In the genomic region with DNA sequence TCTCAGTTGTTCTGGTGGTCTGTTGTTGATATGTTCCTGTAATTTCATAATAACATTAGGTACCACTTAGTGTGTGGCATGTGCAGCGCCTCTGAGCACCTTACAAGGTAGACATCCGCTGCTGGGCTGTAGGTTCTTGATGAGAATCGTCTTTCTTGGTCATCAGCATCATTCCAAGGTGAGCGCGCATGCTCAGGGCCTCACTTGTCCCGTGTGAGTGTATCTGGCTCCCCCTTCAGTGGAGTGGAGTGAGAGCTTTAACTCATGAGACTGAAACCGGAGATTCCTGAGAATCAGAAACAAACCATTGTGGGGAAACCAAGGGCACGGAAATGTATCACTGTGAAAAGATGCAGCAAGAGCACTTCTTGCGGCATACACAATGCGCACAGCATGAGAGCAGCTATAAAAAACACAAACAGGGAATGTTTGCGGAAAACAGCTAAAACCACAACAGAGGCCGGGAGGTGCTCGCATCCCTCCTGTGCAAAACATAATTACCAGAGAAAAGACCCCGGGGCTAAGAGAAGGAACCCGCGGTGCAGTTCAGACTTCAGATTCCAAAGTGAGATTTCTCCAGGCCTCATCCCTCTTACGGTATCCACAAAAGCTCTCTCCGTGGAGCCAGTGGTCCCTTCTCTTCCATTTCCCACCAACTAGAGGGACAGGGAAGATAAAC, we compare ENCODE assay signal across 9 mouse cellular contexts. TPM values are rescaled to one million over a fixed set of nuclear protein-coding genes. Genes with fewer than 3 reads are reported as not detected.
DNase-seq lines count a peak whose midpoint lies in the region; ATAC-seq and TF ChIP-seq lines count a peak whose summit lies in the region.
"Had no signal": no experiment of that assay in that cellular context is flagged by ENCODE, and none has a peak within 500 bp of the region (broad histone marks: within the 10 kb centered on the region; RNA-seq: fewer than 3 reads in every experiment).

No protein-coding gene starts in this region.

- 8% methylated on average over 18 of the region's 18 CpGs for WGBS in embryonic facial prominence, embryonic 15.5 days
- 33% methylated on average over 18 of the region's 18 CpGs for WGBS in intestine, embryonic 15.5 days
- 18% methylated on average over 18 of the region's 18 CpGs for WGBS in limb, embryonic 13.5 days
- 41% methylated on average over 18 of the region's 18 CpGs for WGBS in stomach, postnatal 0 days

- H3K4me3 ChIP-seq in gastrocnemius, adult 2 months, result no peak overlapping the region
- peak overlapping the region; percentile 22 for H3K4me3 ChIP-seq in embryonic facial prominence, embryonic 15.5 days (replicated peaks)
- H3K4me3 ChIP-seq in intestine, embryonic 15.5 days (replicated peaks), result no peak overlapping the region
- H3K4me3 ChIP-seq in limb, embryonic 13.5 days, result peak overlapping the region; percentile 28
- no peak overlapping the region for H3K4me3 ChIP-seq in stomach, postnatal 0 days (ENCODE audit: low read depth, low read length)

- no peak overlapping the region for H3K9ac ChIP-seq in embryonic facial prominence, embryonic 15.5 days
- no peak overlapping the region for H3K9ac ChIP-seq in intestine, embryonic 15.5 days
- H3K9ac ChIP-seq in limb, embryonic 13.5 days, result no peak overlapping the region
- H3K9ac ChIP-seq in stomach, postnatal 0 days (ENCODE audit: low read length), result no peak overlapping the region

- TF ChIP-seq EP300 in stomach, postnatal 0 days (optimal IDR thresholded peaks at IDR 0.05), result no peak

- peak overlapping the region; percentile 49 for H3K4me2 ChIP-seq in embryonic facial prominence, embryonic 15.5 days (replicated peaks)
- peak overlapping the region; percentile 29 for H3K4me2 ChIP-seq in intestine, embryonic 15.5 days (replicated peaks)
- H3K4me2 ChIP-seq in limb, embryonic 13.5 days (replicated peaks), result peak overlapping the region; percentile 51
- H3K4me2 ChIP-seq in stomach, postnatal 0 days (replicated peaks; ENCODE audit: low read depth), result peak overlapping the region; percentile 14; the same call in 1 of the 2 replicates

- peak; percentile 32 for TF ChIP-seq CTCF in gastrocnemius, adult 2 months (IDR thresholded peaks at IDR 0.05)
- TF ChIP-seq CTCF in stomach, postnatal 0 days (IDR thresholded peaks at IDR 0.05; ENCODE audit: low read depth), result peak; percentile 66

- H3K27ac ChIP-seq in gastrocnemius, adult 2 months, result no peak overlapping the region; the same call in none of the 2 replicates
- H3K27ac ChIP-seq in embryonic facial prominence, embryonic 15.5 days (replicated peaks), result no peak overlapping the region
- H3K27ac ChIP-seq in intestine, embryonic 15.5 days, result no peak overlapping the region
- no peak overlapping the region for H3K27ac ChIP-seq in limb, embryonic 13.5 days
- no peak overlapping the region for H3K27ac ChIP-seq in stomach, postnatal 0 days (replicated peaks)

- intact Hi-C loops in gastrocnemius, adult 2 months (cut with DNase I), result loop anchor here (10.0 kb wide), 1 partner anchor 151 kb away; no protein-coding TSS in a partner anchor

- no peaks in the 10 kb centered on the region for H3K36me3 ChIP-seq in embryonic facial prominence, embryonic 15.5 days
- H3K36me3 ChIP-seq in intestine, embryonic 15.5 days, result no peaks in the 10 kb centered on the region
- no peaks in the 10 kb centered on the region for H3K36me3 ChIP-seq in limb, embryonic 13.5 days
- no peaks in the 10 kb centered on the region for H3K36me3 ChIP-seq in stomach, postnatal 0 days (ENCODE audit: control insufficient read depth, insufficient read depth, low read length)
- H3K36me3 ChIP-seq: G1E had no signal

- H3K4me1 ChIP-seq in embryonic facial prominence, embryonic 15.5 days, result peaks cover 7% of the 10 kb centered on the region; the same call in 1 of the 2 replicates
- H3K4me1 ChIP-seq in intestine, embryonic 15.5 days (replicated peaks), result no peaks in the 10 kb centered on the region
- H3K4me1 ChIP-seq in limb, embryonic 13.5 days, result peaks cover 9% of the 10 kb centered on the region
- H3K4me1 ChIP-seq in stomach, postnatal 0 days (replicated peaks; ENCODE audit: control insufficient read depth, insufficient read depth), result no peaks in the 10 kb centered on the region

- ATAC-seq in embryonic facial prominence, embryonic 15.5 days (ENCODE audit: insufficient number of reproducible peaks, low FRiP score, low TSS enrichment, low read depth), result peak; percentile 65; the same call in 1 of the 2 replicates
- 0 out of 2 replicates have a peak, but pooled peaks have one; percentile 41 for ATAC-seq in intestine, embryonic 15.5 days
- 0 out of 2 replicates have a peak, but pooled peaks have one; percentile 66 for ATAC-seq in limb, embryonic 13.5 days (ENCODE audit: low FRiP score, low read depth)
- no peak for ATAC-seq in stomach, postnatal 0 days (ENCODE audit: low FRiP score, low TSS enrichment)

- peak; percentile 21 for DNase-seq in gastrocnemius, adult 2 months
- DNase-seq in gastrocnemius, postnatal 10 days, result no peak
- peak; percentile 30 for DNase-seq in R1 (ENCODE audit: low read depth, low spot score)
- no peak for DNase-seq in stomach, postnatal 0 days (ENCODE audit: low spot score)
- DNase-seq in urinary bladder, postnatal 25 days (ENCODE audit: low spot score), result no peak

- no peaks in the 10 kb centered on the region for H3K9me3 ChIP-seq in embryonic facial prominence, embryonic 15.5 days (replicated peaks)
- H3K9me3 ChIP-seq in intestine, embryonic 15.5 days, result no peaks in the 10 kb centered on the region
- H3K9me3 ChIP-seq in limb, embryonic 13.5 days, result no peaks in the 10 kb centered on the region
- no peaks in the 10 kb centered on the region for H3K9me3 ChIP-seq in stomach, postnatal 0 days (ENCODE audit: control insufficient read depth, low read length)
- H3K9me3 ChIP-seq: G1E had no signal

- no peaks in the 10 kb centered on the region for H3K27me3 ChIP-seq in embryonic facial prominence, embryonic 15.5 days
- H3K27me3 ChIP-seq in intestine, embryonic 15.5 days (replicated peaks), result no peaks in the 10 kb centered on the region
- 0 out of 2 replicates have a peak, but pooled peaks cover 3% of the 10 kb centered on the region for H3K27me3 ChIP-seq in limb, embryonic 13.5 days
- no peaks in the 10 kb centered on the region for H3K27me3 ChIP-seq in stomach, postnatal 0 days (ENCODE audit: control insufficient read depth, insufficient read depth, low read length)

RNA-seq across cellular contexts. Expression of a gene that starts 27.2 kb away (rescaled TPM):
- 10 to 100 TPM; 32.8 to 32.9 TPM for total RNA-seq in gastrocnemius, adult 2 months (2021)
- total RNA-seq in gastrocnemius, postnatal 10 days (2021), result 10 to 100 TPM; 32.9 to 34.1 TPM
- polyA plus RNA-seq in embryonic facial prominence, embryonic 15.5 days (2015; fragmentation: Nextera tagmentation; extraction: Ambion mirVana), result 51.2 and 51.3 TPM in 2 replicates
- 36.4 and 38.4 TPM in 2 replicates for polyA plus RNA-seq in intestine, embryonic 15.5 days (2015; fragmentation: Nextera tagmentation; extraction: Ambion mirVana)
- 57.3 and 58.7 TPM in 2 replicates for polyA plus RNA-seq in limb, embryonic 13.5 days (2015; fragmentation: Nextera tagmentation; extraction: Ambion mirVana)
- polyA plus RNA-seq in stomach, postnatal 0 days (2015; fragmentation: Nextera tagmentation; extraction: Ambion mirVana), result 16.7 and 17.1 TPM in 2 replicates

Comparison
In these comparisons a context has a peak if more than half of its experiments do, and no peak if none do; other contexts are left out.
1. DNase-seq: peak in gastrocnemius, adult 2 months (single experiment) and R1 (single experiment); none in gastrocnemius, postnatal 10 days (single experiment), stomach, postnatal 0 days (single experiment) and urinary bladder, postnatal 25 days (single experiment).
2. H3K4me3 ChIP-seq: peak in embryonic facial prominence, embryonic 15.5 days (single experiment) and limb, embryonic 13.5 days (single experiment); none in gastrocnemius, adult 2 months (single experiment), intestine, embryonic 15.5 days (single experiment) and stomach, postnatal 0 days (single experiment).
3. Peak in every context shown above with its lines, with median percentiles within 50 percentile points of each other: H3K4me2 ChIP-seq.